Mouse (Mus musculus): ENCODE results near the gene Dnaic1. TPM values are rescaled to one million over a fixed set of nuclear protein-coding genes. Genes with fewer than 3 reads are reported as not detected.

Gene Dnaic1
- total and polyA plus RNA-seq, 3 experiments = 0.34 to 4.1 (median 0.89) TPM

GRCm38 (mm10) chr4:41653296-41653695, 83.7 kb downstream of the Dnaic1 start:
- H3K36me3 ChIP-seq (replicated peaks in 1 of 2; ENCODE audit: control insufficient read depth in 1 of 2, insufficient read depth in 1 of 2, low read length in 1 of 2) = no peaks in the 10 kb centered on the region

GRCm38 (mm10) chr4:41653730-41654129, 84.2 kb downstream of the Dnaic1 start:
- H3K4me1 ChIP-seq (ENCODE audit: control insufficient read depth in 1 of 2, insufficient read depth in 2 of 2) = peaks cover 0 to 5% of the 10 kb centered on the region in 2 experiments; a peak in 1 of 4 replicates
- in situ Hi-C loops (cut with MboI; ENCODE audit: low pct_ligation_motif_present, low pct_unique_long_range_greater_than_20kb, low sequenced_read_pairs) (loop anchor here (10.0 kb wide), 1 partner anchor 49 kb away; no protein-coding TSS in a partner anchor), dilution Hi-C loops (cut with MboI; ENCODE audit: extremely low pct_ligation_motif_present, extremely low pct_unique_long_range_greater_than_20kb, low sequenced_read_pairs) (no loop called here)
- no peak overlapping the region for H3K4me2 ChIP-seq (ENCODE audit: insufficient read depth, low read depth, poor library complexity, severe bottlenecking)
- H3K79me2 ChIP-seq (replicated peaks; ENCODE audit: control insufficient read depth, extremely low read depth, insufficient read depth, poor library complexity, severe bottlenecking) = no peaks in the 10 kb centered on the region
- no peak overlapping the region for H3K4me3 ChIP-seq (replicated peaks in 1 of 3; ENCODE audit: low read depth in 2 of 3, low read length in 2 of 3, poor library complexity in 1 of 3)
- TF ChIP-seq ETS1 (conservative IDR thresholded peaks at IDR 0.05; ENCODE audit: low read depth, low read length) (no peak), CHD1 (IDR thresholded peaks at IDR 0.05; ENCODE audit: low read depth, low read length) (no peak), ZMIZ1 (IDR thresholded peaks at IDR 0.05; ENCODE audit: low read depth, low read length) (no peak), RAD21 (IDR thresholded peaks at IDR 0.05; ENCODE audit: low read depth, low read length) (no peak), RCOR1 (conservative IDR thresholded peaks at IDR 0.05; ENCODE audit: low read depth, low read length) (no peak), BHLHE40 (IDR thresholded peaks at IDR 0.05; ENCODE audit: low read depth, low read length) (0 out of 2 replicates have a peak, but pooled peaks have one; percentile 12)
- no peak overlapping the region for H3K27ac ChIP-seq (ENCODE audit: insufficient read depth, low read depth)
- H3K9me3 ChIP-seq (replicated peaks; ENCODE audit: low read length) = no peaks in the 10 kb centered on the region
- DNase-seq (ENCODE audit: extremely low read depth) = no peak
- H3K36me3 ChIP-seq (replicated peaks in 1 of 2; ENCODE audit: control insufficient read depth in 1 of 2, insufficient read depth in 1 of 2, low read length in 1 of 2) = no peaks in the 10 kb centered on the region
- peaks cover 76% of the 10 kb centered on the region for H3K27me3 ChIP-seq (replicated peaks)
- H3K9ac ChIP-seq (ENCODE audit: insufficient read depth, low read depth) = no peak overlapping the region

More at GRCm38 (mm10) chr4:41653296-41653695, 83.7 kb downstream of the Dnaic1 start:
- Histone ChIP-seq H3K27ac (ENCODE audit: insufficient read depth, low read depth) (no peak overlapping the region), H3K4me2 (ENCODE audit: insufficient read depth, low read depth, poor library complexity, severe bottlenecking) (no peak overlapping the region), H3K27me3 (replicated peaks) (peaks cover 75% of the 10 kb centered on the region), H3K9me3 (replicated peaks; ENCODE audit: low read length) (no peaks in the 10 kb centered on the region), H3K9ac (ENCODE audit: insufficient read depth, low read depth) (no peak overlapping the region), H3K79me2 (replicated peaks; ENCODE audit: control insufficient read depth, extremely low read depth, insufficient read depth, poor library complexity, severe bottlenecking) (no peaks in the 10 kb centered on the region), H3K4me1 (ENCODE audit: control insufficient read depth in 1 of 2, insufficient read depth in 2 of 2) (peaks cover 0 to 3% of the 10 kb centered on the region in 2 experiments; a peak in 1 of 4 replicates), H3K4me3 (replicated peaks in 1 of 3; ENCODE audit: low read depth in 2 of 3, low read length in 2 of 3, poor library complexity in 1 of 3) (no peak overlapping the region)
- in situ Hi-C loops (cut with MboI; ENCODE audit: low pct_ligation_motif_present, low pct_unique_long_range_greater_than_20kb, low sequenced_read_pairs) = loop anchor here (10.0 kb wide), 1 partner anchor 48 kb away; no protein-coding TSS in a partner anchor
- peak; percentile 72 for DNase-seq (ENCODE audit: extremely low read depth)
- TF ChIP-seq RAD21 (IDR thresholded peaks at IDR 0.05; ENCODE audit: low read depth, low read length) (peak; percentile 68), NELFE (IDR thresholded peaks at IDR 0.05; ENCODE audit: low read depth, low read length) (0 out of 2 replicates have a peak, but pooled peaks have one; percentile 27), CTCF (conservative IDR thresholded peaks at IDR 0.05 in 1 of 2, IDR thresholded peaks at IDR 0.05 in 1 of 2; ENCODE audit: low read depth in 2 of 2, low read length in 2 of 2) (peak; percentile 24 to 87; a peak in 3 of 4 replicates), SMC3 (IDR thresholded peaks at IDR 0.05; ENCODE audit: low read depth, low read length) (peak; percentile 95), SIN3A (IDR thresholded peaks at IDR 0.05; ENCODE audit: low read length) (no peak), ZC3H11A (IDR thresholded peaks at IDR 0.05; ENCODE audit: low read depth, low read length) (peak; percentile 37; the same call in 1 of the 2 replicates), MEF2A (IDR thresholded peaks at IDR 0.05; ENCODE audit: borderline replicate concordance, low read depth, low read length) (no peak), IRF4 (IDR thresholded peaks at IDR 0.05; ENCODE audit: low read depth, low read length) (peak; percentile 24; the same call in 1 of the 2 replicates)
- dilution Hi-C loops (cut with MboI; ENCODE audit: extremely low pct_ligation_motif_present, extremely low pct_unique_long_range_greater_than_20kb, low sequenced_read_pairs) = no loop called here

All from CH12.LX (cell line).